Mouse (Mus musculus) megakaryocyte, embryonic 14.5 days (primary cell): Measurements from ENCODE around the gene Cers5.

Experiments used
- FLI1 ChIP-seq: IDR thresholded peaks from 2 replicates; pipeline ENCODE4 v1.6.1; 2012; ENCODE audit warnings: low read length, inconsistent platforms, mixed read lengths
- GATA1 ChIP-seq: IDR thresholded peaks from 3 replicates; pipeline ENCODE4 v1.6.1; 2012; ENCODE audit warnings: mixed read lengths, low read length, inconsistent platforms, borderline replicate concordance

DNA sequence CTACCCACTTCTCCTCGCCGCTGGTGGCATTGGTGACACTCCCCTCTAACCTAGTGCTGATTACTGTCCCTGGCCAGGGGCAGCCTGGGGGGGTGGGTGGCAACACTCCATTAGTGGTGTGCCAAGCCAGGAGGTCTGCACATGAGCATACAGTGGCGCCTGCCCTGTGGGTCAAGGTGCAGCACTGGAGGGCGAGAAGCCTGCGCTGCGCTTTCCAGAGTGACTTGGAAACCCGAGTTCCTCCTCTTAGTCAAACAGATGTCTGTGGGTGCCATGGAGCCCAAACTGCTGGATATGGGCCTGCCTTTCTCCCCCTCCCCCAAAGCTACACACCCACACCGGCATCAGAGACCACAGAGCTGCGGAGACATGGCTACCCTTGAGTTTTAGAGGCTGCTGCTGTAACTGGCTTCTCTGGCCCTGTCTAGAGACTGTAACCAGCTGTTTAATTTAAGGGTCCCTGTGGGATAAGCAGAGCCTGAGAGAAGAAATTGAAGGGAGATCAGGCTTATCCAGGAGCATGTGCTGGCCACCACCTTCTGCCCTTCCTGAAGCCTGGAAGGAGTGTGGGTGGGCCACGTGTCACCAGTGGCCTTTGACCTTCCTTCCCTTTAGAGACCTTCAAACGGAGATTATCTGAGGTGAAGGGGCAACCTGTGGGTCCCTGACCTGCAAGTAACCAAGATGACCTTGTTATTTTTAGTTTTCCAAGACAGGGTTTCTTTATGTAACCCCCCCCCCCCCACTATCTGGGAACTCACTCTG lies 56.5 kb downstream of the Cers5 start:
- TF ChIP-seq FLI1 = no peak
- no peak for TF ChIP-seq GATA1
